Mouse (Mus musculus) stomach, postnatal 0 days (tissue): ENCODE measurements at regions not wholly inside any gene's neighbourhood (a gene's known extent, or its start where the extent isn't known, plus 50 kb on each side); places are given as distances from the start of the nearest gene placed in this dataset.

Source experiments
- CTCF ChIP-seq: IDR thresholded peaks from 2 replicates; pipeline ENCODE4 v1.5.1; 2016; ENCODE audit warnings: antibody characterized with exemption, low read depth, mild to moderate bottlenecking, moderate library complexity
- EP300 ChIP-seq: optimal IDR thresholded peaks from 2 replicates; pipeline ENCODE3; 2016; ENCODE audit warnings: antibody characterized with exemption

DNA sequence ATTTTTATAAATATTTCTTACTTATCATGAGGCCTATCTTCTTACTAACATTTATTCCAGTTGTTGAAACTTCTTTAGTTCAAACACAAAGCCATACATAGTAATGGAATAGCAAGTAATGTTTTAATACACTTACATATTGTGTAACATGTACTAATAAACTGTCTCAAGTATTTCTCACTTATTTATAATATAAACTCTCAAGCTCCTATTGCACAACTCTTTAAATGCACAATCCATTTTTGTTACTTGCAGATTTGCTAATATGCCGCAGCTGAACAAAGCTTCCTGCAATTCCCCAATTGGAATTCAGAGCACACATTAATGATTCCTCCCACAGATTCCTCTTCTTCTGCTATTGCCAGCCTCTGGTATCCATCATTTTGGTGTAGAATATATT lies 749.2 kb downstream of the Rfpl4b start:
- TF ChIP-seq CTCF (no peak), EP300 (no peak)
